Mouse (Mus musculus): ENCODE results near the gene Gm11733. TPM values are rescaled to one million over a fixed set of nuclear protein-coding genes. Genes with fewer than 3 reads are reported as not detected.

Gene Gm11733
- polyA plus RNA-seq, 1 experiment, result not detected

GRCm38 (mm10) chr11:117469724-117470123 is 14.4 kb upstream of the Gm11733 start:
- Histone ChIP-seq H3K27ac (ENCODE audit: insufficient read depth, low read length) (no peak overlapping the region), H3K4me3 (ENCODE audit: extremely low read depth, insufficient read depth, insufficient read length) (no peak overlapping the region), H3K27me3 (ENCODE audit: control insufficient read depth, insufficient read depth, low read length) (no peaks in the 10 kb centered on the region), H3K4me1 (ENCODE audit: control insufficient read depth, insufficient read depth, insufficient read length) (no peaks in the 10 kb centered on the region), H3K36me3 (ENCODE audit: control insufficient read depth, insufficient read depth, low read length) (no peaks in the 10 kb centered on the region)
- WGBS, result 82% methylated on average over 5 of the region's 5 CpGs
- DNase-seq (ENCODE audit: low read depth in 1 of 2, low spot score in 2 of 2), result no peak
- TF ChIP-seq CTCF (IDR thresholded peaks at IDR 0.05; ENCODE audit: extremely low read depth, insufficient read depth, insufficient read length, insufficient replicate concordance) (no peak), POLR2A (IDR thresholded peaks at IDR 0.05; ENCODE audit: low read depth, low read length) (no peak)

- DNase-seq (ENCODE audit: low read depth in 1 of 2, low spot score in 2 of 2), result no peak
- Histone ChIP-seq H3K4me3 (ENCODE audit: extremely low read depth, insufficient read depth, insufficient read length) (no peak overlapping the region), H3K27me3 (ENCODE audit: control insufficient read depth, insufficient read depth, low read length) (no peaks in the 10 kb centered on the region), H3K4me1 (ENCODE audit: control insufficient read depth, insufficient read depth, insufficient read length) (no peaks in the 10 kb centered on the region), H3K27ac (ENCODE audit: insufficient read depth, low read length) (no peak overlapping the region), H3K36me3 (ENCODE audit: control insufficient read depth, insufficient read depth, low read length) (no peaks in the 10 kb centered on the region)
- 89% methylated on average over 12 of the region's 12 CpGs for WGBS
- TF ChIP-seq CTCF (IDR thresholded peaks at IDR 0.05; ENCODE audit: extremely low read depth, insufficient read depth, insufficient read length, insufficient replicate concordance) (no peak), POLR2A (IDR thresholded peaks at IDR 0.05; ENCODE audit: low read depth, low read length) (no peak)
Measured at GRCm38 (mm10) chr11:117470586-117471195, 13.5 kb upstream of the Gm11733 start.

- WGBS, result 82% methylated on average over 14 of the region's 14 CpGs
- no peaks in the 10 kb centered on the region for H3K27me3 ChIP-seq (ENCODE audit: control insufficient read depth, insufficient read depth, low read length)
- no peak for DNase-seq (ENCODE audit: low read depth in 1 of 2, low spot score in 2 of 2)
- H3K4me3 ChIP-seq (ENCODE audit: extremely low read depth, insufficient read depth, insufficient read length), result no peak overlapping the region
- TF ChIP-seq CTCF (IDR thresholded peaks at IDR 0.05; ENCODE audit: extremely low read depth, insufficient read depth, insufficient read length, insufficient replicate concordance), result no peak
- no peak for TF ChIP-seq POLR2A (IDR thresholded peaks at IDR 0.05; ENCODE audit: low read depth, low read length)
- no peaks in the 10 kb centered on the region for H3K4me1 ChIP-seq (ENCODE audit: control insufficient read depth, insufficient read depth, insufficient read length)
- H3K27ac ChIP-seq (ENCODE audit: insufficient read depth, low read length), result no peak overlapping the region
- H3K36me3 ChIP-seq (ENCODE audit: control insufficient read depth, insufficient read depth, low read length), result no peaks in the 10 kb centered on the region
Measured at GRCm38 (mm10) chr11:117471625-117472283, 12.4 kb upstream of the Gm11733 start.

GRCm38 (mm10) chr11:117472885-117473284 is 11.3 kb upstream of the Gm11733 start:
- no peak for DNase-seq (ENCODE audit: low read depth in 1 of 2, low spot score in 2 of 2)
- H3K27ac ChIP-seq (ENCODE audit: insufficient read depth, low read length), result no peak overlapping the region
- WGBS, result 79% methylated on average over 8 of the region's 8 CpGs
- no peaks in the 10 kb centered on the region for H3K36me3 ChIP-seq (ENCODE audit: control insufficient read depth, insufficient read depth, low read length)
- no peak overlapping the region for H3K4me3 ChIP-seq (ENCODE audit: extremely low read depth, insufficient read depth, insufficient read length)
- H3K4me1 ChIP-seq (ENCODE audit: control insufficient read depth, insufficient read depth, insufficient read length), result no peaks in the 10 kb centered on the region
- TF ChIP-seq POLR2A (IDR thresholded peaks at IDR 0.05; ENCODE audit: low read depth, low read length), result no peak
- no peak for TF ChIP-seq CTCF (IDR thresholded peaks at IDR 0.05; ENCODE audit: extremely low read depth, insufficient read depth, insufficient read length, insufficient replicate concordance)
- H3K27me3 ChIP-seq (ENCODE audit: control insufficient read depth, insufficient read depth, low read length), result no peaks in the 10 kb centered on the region

- WGBS, result 94% methylated on average over 2 of the region's 2 CpGs
Measured at GRCm38 (mm10) chr11:117475204-117475603, 9.0 kb upstream of the Gm11733 start.

GRCm38 (mm10) chr11:117475669-117476068 is 8.5 kb upstream of the Gm11733 start:
- H3K36me3 ChIP-seq (ENCODE audit: control insufficient read depth, insufficient read depth, low read length), result no peaks in the 10 kb centered on the region
- no peak for DNase-seq (ENCODE audit: low read depth in 1 of 2, low spot score in 2 of 2)
- no peak overlapping the region for H3K27ac ChIP-seq (ENCODE audit: insufficient read depth, low read length)
- H3K4me3 ChIP-seq (ENCODE audit: extremely low read depth, insufficient read depth, insufficient read length), result no peak overlapping the region
- H3K4me1 ChIP-seq (ENCODE audit: control insufficient read depth, insufficient read depth, insufficient read length), result no peaks in the 10 kb centered on the region
- 28% methylated on average over 10 of the region's 10 CpGs for WGBS
- H3K27me3 ChIP-seq (ENCODE audit: control insufficient read depth, insufficient read depth, low read length), result no peaks in the 10 kb centered on the region
- TF ChIP-seq POLR2A (IDR thresholded peaks at IDR 0.05; ENCODE audit: low read depth, low read length) (no peak), CTCF (IDR thresholded peaks at IDR 0.05; ENCODE audit: extremely low read depth, insufficient read depth, insufficient read length, insufficient replicate concordance) (no peak)

More at GRCm38 (mm10) chr11:117475204-117475603, 9.0 kb upstream of the Gm11733 start:
- no peak overlapping the region for H3K27ac ChIP-seq (ENCODE audit: insufficient read depth, low read length)
- no peaks in the 10 kb centered on the region for H3K27me3 ChIP-seq (ENCODE audit: control insufficient read depth, insufficient read depth, low read length)
- H3K4me1 ChIP-seq (ENCODE audit: control insufficient read depth, insufficient read depth, insufficient read length), result no peaks in the 10 kb centered on the region
- no peak for DNase-seq (ENCODE audit: low read depth in 1 of 2, low spot score in 2 of 2)
- no peaks in the 10 kb centered on the region for H3K36me3 ChIP-seq (ENCODE audit: control insufficient read depth, insufficient read depth, low read length)
- TF ChIP-seq POLR2A (IDR thresholded peaks at IDR 0.05; ENCODE audit: low read depth, low read length) (no peak), CTCF (IDR thresholded peaks at IDR 0.05; ENCODE audit: extremely low read depth, insufficient read depth, insufficient read length, insufficient replicate concordance) (no peak)
- H3K4me3 ChIP-seq (ENCODE audit: extremely low read depth, insufficient read depth, insufficient read length), result no peak overlapping the region

GRCm38 (mm10) chr11:117476554-117477107 is 7.5 kb upstream of the Gm11733 start:
- TF ChIP-seq POLR2A (IDR thresholded peaks at IDR 0.05; ENCODE audit: low read depth, low read length) (no peak), CTCF (IDR thresholded peaks at IDR 0.05; ENCODE audit: extremely low read depth, insufficient read depth, insufficient read length, insufficient replicate concordance) (no peak)
- Histone ChIP-seq H3K4me1 (ENCODE audit: control insufficient read depth, insufficient read depth, insufficient read length) (no peaks in the 10 kb centered on the region), H3K36me3 (ENCODE audit: control insufficient read depth, insufficient read depth, low read length) (no peaks in the 10 kb centered on the region), H3K27me3 (ENCODE audit: control insufficient read depth, insufficient read depth, low read length) (no peaks in the 10 kb centered on the region), H3K27ac (ENCODE audit: insufficient read depth, low read length) (no peak overlapping the region), H3K4me3 (ENCODE audit: extremely low read depth, insufficient read depth, insufficient read length) (no peak overlapping the region)
- WGBS, result 25% methylated on average over 5 of the region's 5 CpGs
- peak in 1 of 2 experiments; percentile 28 for DNase-seq (ENCODE audit: low read depth in 1 of 2, low spot score in 2 of 2)

All from spleen, adult 2 months (tissue).